Mouse (Mus musculus): Measurements from ENCODE around the gene Arhgef40.

DNA sequence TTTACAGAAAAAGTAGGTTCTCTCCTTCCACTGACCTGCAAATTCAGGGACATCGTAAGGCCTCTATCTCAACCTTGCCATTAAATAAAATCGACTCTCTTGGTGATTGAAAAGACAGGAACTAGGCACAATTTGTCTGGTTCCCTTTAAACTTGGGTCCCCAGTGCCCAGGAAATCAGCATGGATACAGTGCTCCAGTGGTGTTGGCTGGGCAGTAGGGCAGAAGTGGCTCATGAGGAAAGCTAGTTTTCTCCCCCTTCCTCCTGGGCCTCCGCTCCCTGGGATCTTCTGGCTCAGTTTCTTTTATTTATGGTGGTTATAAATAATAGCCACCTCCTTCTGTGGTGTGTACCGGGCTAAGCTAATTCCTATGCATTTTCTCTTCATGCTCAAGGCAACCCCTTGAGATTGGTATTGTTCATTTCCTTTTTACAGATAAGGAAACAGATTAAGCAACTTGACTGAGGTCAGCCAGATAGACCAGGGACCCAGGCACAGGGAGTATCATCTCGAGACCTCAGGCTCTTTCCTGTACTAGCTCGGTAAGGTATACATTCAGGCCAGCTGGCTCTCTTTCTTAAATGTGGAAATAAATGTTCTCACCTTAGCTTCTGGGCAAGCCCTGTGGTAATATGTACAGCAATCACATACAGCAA, 31.1 kb downstream of the Arhgef40 start, which contains the start of gene Tmem253:
- no peak; the same call in 1 of the 2 replicates for TF ChIP-seq POLR2A (IDR thresholded peaks at IDR 0.05; ENCODE audit: low read depth, low read length)
- TF ChIP-seq CTCF (IDR thresholded peaks at IDR 0.05; ENCODE audit: borderline replicate concordance, insufficient read depth, low read length), result no peak

All from embryonic fibroblast, embryonic 13.5 days (primary cell).